Mouse (Mus musculus) macrophage (primary cell): ENCODE measurements around the gene Eml2. TPM values are rescaled to one million over a fixed set of nuclear protein-coding genes. Genes with fewer than 3 reads are reported as not detected.

ENCODE experiments used
- H3K27ac ChIP-seq: fragments of 350-480 bp; formaldehyde crosslinking; 2 replicates; pipeline ENCODE4 v1.9.0; 2021
- H3K36me3 ChIP-seq: fragments of 350-480 bp; formaldehyde crosslinking; 2 replicates; pipeline ENCODE4 v1.9.0; 2021; ENCODE audit errors: inconsistent target
- H3K4me3 ChIP-seq: fragments of 350-480 bp; formaldehyde crosslinking; 2 replicates; pipeline ENCODE4 v1.9.0; 2021; ENCODE audit errors: inconsistent target
- H3K79me2 ChIP-seq: fragments of 350-480 bp; formaldehyde crosslinking; 2 replicates; pipeline ENCODE4 v1.9.0; 2021; ENCODE audit errors: inconsistent target
- WGBS: methylation state at CpG from one replicate; pipeline ENCODE4 v1.1.7; 2026; ENCODE audit warnings: inconsistent platforms; ENCODE audit not compliant: missing documents; 5-methylcytosine and 5-hydroxymethylcytosine counted together
- polyA plus RNA-seq: library from polyadenylated mRNA; stranded (reverse); fragments of 250-400 nt; gene quantifications from 3 replicates; pipeline ENCODE4 v1.2.4, GENCODE M21; 2018; ENCODE audit warnings: inconsistent platforms

The Eml2 gene
- polyA plus RNA-seq, 1 experiment from 2014 or later: 14.8 TPM

DNA sequence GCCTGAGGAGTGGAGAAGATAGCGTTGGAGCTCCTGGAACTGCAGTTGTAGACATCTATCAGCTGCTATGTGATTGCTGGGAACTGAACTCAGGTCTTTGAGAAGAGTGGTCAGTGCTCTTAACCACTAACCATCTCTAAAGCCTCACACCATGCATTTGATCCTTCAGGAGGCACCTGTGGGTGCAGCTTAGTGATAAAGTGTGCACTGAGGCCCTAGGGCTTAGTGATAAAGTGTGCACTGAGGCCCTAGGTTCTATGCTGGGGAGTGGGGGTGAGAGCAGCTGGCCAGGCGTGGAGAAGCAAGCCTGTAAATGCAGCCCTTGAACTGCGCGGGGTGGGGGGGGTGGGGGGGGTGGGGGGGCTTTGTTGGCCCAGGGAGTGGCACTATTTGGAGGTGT, 63.8 kb downstream of the Eml2 start:
- H3K36me3 ChIP-seq: 0 out of 2 replicates have a peak, but pooled peaks cover under 1% of the 10 kb centered on the region
- no peak overlapping the region for H3K27ac ChIP-seq
- 87% methylated on average over 1 of the region's 4 CpGs for WGBS
- peaks cover 62% of the 10 kb centered on the region for H3K79me2 ChIP-seq
- H3K4me3 ChIP-seq: no peak overlapping the region

DNA sequence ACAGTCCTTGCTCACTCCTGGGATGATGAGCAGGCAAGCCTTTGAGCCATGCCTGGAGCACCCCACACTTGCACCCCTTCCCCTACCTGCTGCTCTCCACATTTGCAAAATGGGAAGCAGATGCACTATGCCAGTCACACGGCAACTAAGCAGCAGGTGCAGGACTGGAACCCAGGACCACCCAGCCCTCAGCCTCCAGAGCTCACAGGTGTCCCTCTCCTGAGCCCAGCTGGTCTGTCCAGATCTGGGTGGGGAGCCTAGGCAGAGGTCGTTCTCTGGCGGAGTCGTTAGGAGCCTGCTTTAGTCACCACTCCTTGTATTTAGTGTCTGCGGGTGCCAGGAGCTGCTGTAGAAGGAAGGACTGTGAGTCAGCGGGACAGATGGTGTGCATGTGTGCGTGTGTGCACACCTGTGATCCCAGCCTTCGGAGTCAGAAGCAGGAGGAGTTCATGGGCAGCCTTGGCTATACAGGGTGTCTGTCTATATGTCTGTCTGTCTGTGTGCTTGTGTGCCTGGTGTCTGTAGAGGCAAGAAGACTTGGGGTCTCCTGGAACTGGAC, 64.8 kb downstream of the Eml2 start:
- Histone ChIP-seq H3K79me2 (peaks cover 54% of the 10 kb centered on the region), H3K27ac (no peak overlapping the region), H3K36me3 (0 out of 2 replicates have a peak, but pooled peaks cover 10% of the 10 kb centered on the region), H3K4me3 (no peak overlapping the region)
- 91% methylated on average over 8 of the region's 8 CpGs for WGBS

DNA sequence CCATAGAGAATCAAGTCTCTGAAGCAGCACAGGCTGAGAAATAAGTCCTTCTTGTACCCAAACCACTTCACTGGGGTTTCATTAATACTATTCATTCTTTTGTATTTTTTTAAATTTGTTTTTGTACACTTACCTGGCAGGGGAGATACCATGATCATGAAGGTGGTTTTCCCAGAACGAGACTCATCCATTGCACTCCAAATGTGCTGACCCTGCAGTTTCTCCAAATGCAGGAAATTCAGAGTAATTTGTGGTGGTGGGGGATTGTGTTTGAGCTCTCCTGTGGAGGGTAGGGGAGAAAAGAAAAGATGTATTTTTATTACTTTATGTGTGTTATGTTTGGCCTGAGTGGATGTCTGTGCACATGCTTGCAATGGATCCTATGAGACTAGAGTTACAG, 65.8 kb downstream of the Eml2 start:
- H3K27ac ChIP-seq: no peak overlapping the region
- H3K79me2 ChIP-seq: peaks cover 44% of the 10 kb centered on the region
- no peak overlapping the region for H3K4me3 ChIP-seq
- 100% methylated on average over 1 of the region's 1 CpGs for WGBS
- 0 out of 2 replicates have a peak, but pooled peaks cover 10% of the 10 kb centered on the region for H3K36me3 ChIP-seq

DNA sequence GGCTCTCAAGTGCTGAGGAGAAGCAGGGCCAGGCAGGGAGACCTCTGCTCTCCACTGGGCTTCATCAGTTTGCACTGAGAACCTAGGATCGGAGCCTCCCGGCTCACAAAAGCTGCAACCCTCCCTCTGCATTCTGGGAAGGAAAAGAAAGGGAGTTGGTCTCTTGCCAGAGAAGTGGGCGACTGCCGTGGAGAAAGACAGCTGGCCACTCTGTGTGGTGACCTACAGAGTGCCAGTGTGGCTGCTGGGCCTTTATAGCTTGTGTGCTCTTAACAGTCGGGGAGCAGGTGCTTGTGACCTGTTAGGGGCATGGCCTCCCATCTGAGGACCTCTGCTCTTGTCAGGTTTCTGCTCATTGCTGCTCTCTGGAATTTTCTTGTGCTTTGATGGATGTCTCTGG, 67.6 kb downstream of the Eml2 start:
- WGBS: 89% methylated on average over 5 of the region's 5 CpGs
- Histone ChIP-seq H3K36me3 (0 out of 2 replicates have a peak, but pooled peaks cover 10% of the 10 kb centered on the region), H3K27ac (no peak overlapping the region)

DNA sequence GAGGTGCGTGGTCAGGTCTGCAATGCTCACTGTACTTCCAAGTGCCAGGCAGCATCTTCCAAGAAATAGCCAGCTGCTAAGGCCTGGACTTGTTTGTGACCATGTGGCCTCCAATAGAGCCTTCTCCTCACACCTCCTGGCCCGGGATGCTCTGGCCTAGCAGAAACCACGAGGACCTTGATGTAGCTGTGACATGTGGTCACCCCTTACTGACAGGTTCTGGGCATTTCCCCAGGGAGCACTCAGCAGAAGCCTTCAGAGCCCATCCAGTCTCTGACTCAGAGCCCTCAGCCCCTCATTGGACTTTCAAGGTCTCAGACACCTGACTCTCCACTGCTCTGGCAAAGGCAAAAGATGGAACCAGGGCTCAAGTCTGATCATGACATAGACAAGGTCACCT, 68.9 kb downstream of the Eml2 start:
- Histone ChIP-seq H3K27ac (no peak overlapping the region), H3K79me2 (peaks cover 26% of the 10 kb centered on the region), H3K36me3 (0 out of 2 replicates have a peak, but pooled peaks cover 10% of the 10 kb centered on the region), H3K4me3 (no peak overlapping the region)
- WGBS: 73% methylated on average over 3 of the region's 3 CpGs

More for the DNA sequence above, 67.6 kb downstream of the Eml2 start:
- no peak overlapping the region for H3K4me3 ChIP-seq
- H3K79me2 ChIP-seq: peaks cover 26% of the 10 kb centered on the region

DNA sequence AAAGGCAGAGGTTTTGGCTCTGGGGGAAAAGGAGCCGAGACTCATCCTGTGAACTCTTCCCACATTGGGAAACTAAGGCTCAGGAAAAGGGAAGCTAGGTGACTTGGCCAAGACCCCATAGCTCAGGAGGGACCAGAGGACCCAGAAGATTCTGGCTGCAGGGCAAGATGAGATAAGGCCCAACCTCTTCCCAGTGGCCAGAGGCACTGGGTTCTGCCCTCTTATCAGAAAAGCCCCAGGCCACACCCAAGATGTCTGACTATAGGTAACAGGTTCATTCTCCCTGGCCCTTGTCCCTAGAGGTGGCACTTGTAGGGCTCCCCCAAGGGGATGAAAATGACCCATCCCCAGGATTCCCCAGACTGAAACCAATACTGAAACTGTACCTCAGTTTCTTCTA, 70.6 kb downstream of the Eml2 start:
- 100% methylated on average over 1 of the region's 1 CpGs for WGBS
- H3K36me3 ChIP-seq: 0 out of 2 replicates have a peak, but pooled peaks cover 10% of the 10 kb centered on the region
- H3K79me2 ChIP-seq: peaks cover 10% of the 10 kb centered on the region; the same call in 1 of the 2 replicates
- H3K27ac ChIP-seq: no peak overlapping the region
- no peak overlapping the region for H3K4me3 ChIP-seq

DNA sequence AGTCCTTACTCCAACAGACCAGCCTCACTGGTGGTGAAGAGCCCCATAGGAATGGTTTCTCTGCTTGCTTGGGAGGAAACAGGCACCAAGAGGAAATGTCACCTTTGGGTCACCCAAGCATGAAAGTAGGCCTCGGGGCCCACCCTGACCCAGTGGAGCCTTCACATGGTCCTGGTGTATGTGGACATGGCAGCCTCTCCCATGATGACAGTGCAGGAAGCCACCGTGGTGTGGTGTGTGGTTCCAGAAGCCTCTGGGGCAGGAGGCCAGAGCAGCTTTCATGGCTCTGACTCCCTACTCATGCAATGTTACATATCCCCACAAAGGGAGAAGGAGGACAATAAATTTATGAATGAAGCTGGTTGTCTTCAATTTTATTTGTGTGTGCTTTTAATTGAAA, 71.3 kb downstream of the Eml2 start:
- WGBS: 49% methylated on average over 2 of the region's 2 CpGs
- peaks cover 4% of the 10 kb centered on the region; the same call in 1 of the 2 replicates for H3K79me2 ChIP-seq
- no peak overlapping the region for H3K4me3 ChIP-seq
- H3K36me3 ChIP-seq: 0 out of 2 replicates have a peak, but pooled peaks cover 10% of the 10 kb centered on the region
- H3K27ac ChIP-seq: no peak overlapping the region

DNA sequence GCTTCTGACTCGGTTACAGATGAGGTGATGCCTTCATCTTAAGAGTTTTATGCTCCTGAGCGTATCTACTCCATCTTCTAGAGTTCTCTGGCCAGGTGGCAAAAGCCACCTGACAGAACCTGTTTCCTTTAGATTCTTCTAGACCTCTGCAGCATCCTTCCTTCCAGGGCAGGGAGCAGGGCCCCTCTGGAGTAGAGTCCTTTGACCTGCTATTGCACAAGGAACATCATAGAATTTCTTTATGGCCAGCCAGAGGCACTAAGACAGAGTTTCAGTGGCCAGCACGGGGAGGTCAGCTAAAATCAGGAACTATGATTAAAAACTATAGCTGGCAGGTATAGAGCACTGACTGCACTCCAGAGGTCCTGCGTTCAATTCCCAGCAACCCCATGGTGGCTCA, 75.9 kb downstream of the Eml2 start:
- Histone ChIP-seq H3K36me3 (peaks cover 5% of the 10 kb centered on the region; the same call in 1 of the 2 replicates), H3K4me3 (no peak overlapping the region), H3K27ac (no peak overlapping the region), H3K79me2 (no peaks in the 10 kb centered on the region)
- WGBS: 80% methylated on average over 4 of the region's 4 CpGs

DNA sequence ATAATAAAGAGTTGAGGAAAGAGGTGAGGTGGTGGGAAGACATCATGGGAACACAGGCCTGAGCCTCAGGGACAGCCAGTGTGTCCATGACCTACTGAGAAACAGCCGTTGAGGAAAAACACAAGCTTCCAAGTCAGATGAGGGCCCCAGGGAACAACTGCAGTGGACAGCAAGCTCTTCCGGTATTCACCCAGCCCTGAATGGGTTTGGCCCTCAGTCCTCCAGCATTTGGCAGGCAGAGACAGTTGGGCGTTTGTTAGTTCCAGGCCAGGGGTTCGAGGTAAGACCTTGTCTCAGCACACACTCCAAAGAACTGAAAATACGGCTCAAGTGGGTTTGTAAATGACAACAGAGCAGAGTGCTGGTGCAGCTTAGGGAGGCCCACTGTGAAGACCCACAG, 77.2 kb downstream of the Eml2 start:
- Histone ChIP-seq H3K36me3 (peaks cover 15% of the 10 kb centered on the region; the same call in 1 of the 2 replicates), H3K27ac (no peak overlapping the region), H3K4me3 (no peak overlapping the region), H3K79me2 (no peaks in the 10 kb centered on the region)
- WGBS: 91% methylated on average over 5 of the region's 5 CpGs

DNA sequence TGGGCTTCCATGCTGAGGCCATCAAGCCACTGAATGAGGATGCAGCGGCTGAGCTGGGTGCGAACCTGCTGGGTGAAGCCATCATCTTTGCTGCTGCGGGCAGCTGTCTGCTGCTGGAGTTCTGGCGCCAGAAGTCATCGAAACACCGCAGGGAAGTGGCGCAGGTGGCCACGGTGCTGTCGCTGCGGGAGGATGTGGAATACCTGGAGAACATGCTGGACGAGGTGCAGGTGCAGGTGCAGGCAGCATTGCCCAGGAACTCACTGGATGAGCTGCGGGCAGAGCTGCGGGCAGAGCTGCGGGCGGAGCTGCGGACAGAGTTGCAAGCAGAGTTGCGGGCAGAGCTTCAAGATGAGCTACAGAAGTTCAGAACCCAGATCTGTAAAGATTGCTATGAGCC, 79.2 kb downstream of the Eml2 start:
- 98% methylated on average over 17 of the region's 17 CpGs for WGBS
- Histone ChIP-seq H3K4me3 (no peak overlapping the region), H3K27ac (no peak overlapping the region), H3K79me2 (no peaks in the 10 kb centered on the region), H3K36me3 (peaks cover 34% of the 10 kb centered on the region; the same call in 1 of the 2 replicates)

Other genes with a start within 250 kb of the Eml2 start
- not detected in 3 replicates for gene Nanos2, start 189.0 kb upstream of the Eml2 start, polyA plus RNA-seq
- 0.25 to 0.49 TPM (median 0.46 TPM) in 3 replicates for gene Mypop, start 185.2 kb upstream of the Eml2 start, polyA plus RNA-seq
- gene Irf2bp1, start 172.4 kb upstream of the Eml2 start, polyA plus RNA-seq: 7.1 to 12.7 TPM (median 12.6 TPM) in 3 replicates
- not detected in 3 replicates for gene Foxa3, start 152.9 kb upstream of the Eml2 start, polyA plus RNA-seq
- 34.2 to 90.4 TPM (median 59.0 TPM) in 3 replicates for gene Sympk, start 152.0 kb upstream of the Eml2 start, polyA plus RNA-seq
- gene Rsph6a, start 121.7 kb upstream of the Eml2 start, polyA plus RNA-seq: not detected in 3 replicates
- gene Dmwd, start 100.2 kb upstream of the Eml2 start, polyA plus RNA-seq: 0.19 to 12.9 TPM (median 0.32 TPM) in 3 replicates
- gene Dmpk, start 92.6 kb upstream of the Eml2 start, polyA plus RNA-seq: 0.66 to 30.4 TPM (median 0.95 TPM) in 3 replicates
- 0.22 to 0.68 TPM (median 0.24 TPM) in 3 replicates for gene Six5, start 81.8 kb upstream of the Eml2 start, polyA plus RNA-seq
- gene Gm4969, start 58.1 kb upstream of the Eml2 start, polyA plus RNA-seq: not detected in 3 replicates
- gene Fbxo46, start 56.6 kb upstream of the Eml2 start, polyA plus RNA-seq: 3.8 to 6.0 TPM (median 4.4 TPM) in 3 replicates
- gene Qpctl, start 27.1 kb upstream of the Eml2 start, polyA plus RNA-seq: 9.0 to 15.2 TPM (median 12.0 TPM) in 3 replicates
- 19.9 to 46.5 TPM (median 29.5 TPM) in 3 replicates for gene Snrpd2, start 26.7 kb upstream of the Eml2 start, polyA plus RNA-seq
- not detected in 3 replicates for gene Gipr, start 10.3 kb upstream of the Eml2 start, polyA plus RNA-seq
- 0.09 TPM in 1 of 3 replicates, not detected in the others for gene Gpr4, start 36.1 kb downstream of the Eml2 start, polyA plus RNA-seq
- gene Opa3, start 51.9 kb downstream of the Eml2 start, polyA plus RNA-seq: 17.8 to 20.2 TPM (median 18.5 TPM) in 3 replicates
- gene Vasp, start 95.4 kb downstream of the Eml2 start, polyA plus RNA-seq: 29.1 to 79.7 TPM (median 69.5 TPM) in 3 replicates
- 0.38 TPM in 1 of 3 replicates, not detected in the others for gene Ppm1n, start 103.6 kb downstream of the Eml2 start, polyA plus RNA-seq
- gene Rtn2, start 106.2 kb downstream of the Eml2 start, polyA plus RNA-seq: 0.09 to 0.52 TPM (median 0.32 TPM) in 3 replicates
- 0.74 to 2.0 TPM (median 1.2 TPM) in 3 replicates for gene Fosb, start 133.6 kb downstream of the Eml2 start, polyA plus RNA-seq
- 16.4 to 18.9 TPM (median 16.8 TPM) in 3 replicates for gene Ercc1, start 168.4 kb downstream of the Eml2 start, polyA plus RNA-seq
- gene Cd3eap, start 183.1 kb downstream of the Eml2 start, polyA plus RNA-seq: 12.4 to 20.7 TPM (median 20.5 TPM) in 3 replicates
- 2.8 to 2.9 TPM (median 2.8 TPM) in 3 replicates for gene Ppp1r13l, start 183.3 kb downstream of the Eml2 start, polyA plus RNA-seq
- gene Ercc2, start 205.6 kb downstream of the Eml2 start, polyA plus RNA-seq: 5.6 to 14.2 TPM (median 13.1 TPM) in 3 replicates
- gene Klc3, start 227.7 kb downstream of the Eml2 start, polyA plus RNA-seq: not detected in 3 replicates
- gene Ckm, start 228.4 kb downstream of the Eml2 start, polyA plus RNA-seq: not detected in 3 replicates